21 mouse cellular contexts compared by ENCODE assay signal in genomic region chr13:91072351-91072750, GRCm38 (mm10).
DNase-seq lines count a peak whose midpoint lies in the region; ATAC-seq and TF ChIP-seq lines count a peak whose summit lies in the region.
"Had no signal": no experiment of that assay in that cellular context is flagged by ENCODE, and none has a peak within 500 bp of the region (broad histone marks: within the 10 kb centered on the region; RNA-seq: fewer than 3 reads in every experiment).

No protein-coding gene starts in this region.

- peak; percentile 61 for TF ChIP-seq CTCF in layer of hippocampus, adult 2 months (conservative IDR thresholded peaks at IDR 0.05)

- no peak overlapping the region for H3K4me3 ChIP-seq in layer of hippocampus, adult 2 months
- H3K4me3 ChIP-seq: forebrain, embryonic 10.5 days; forebrain, embryonic 13.5 days; gastrocnemius, adult 2 months; hindbrain, embryonic 12.5 days; hindbrain, embryonic 15.5 days had no signal

- ATAC-seq in frontal cortex, adult (ENCODE audit: low TSS enrichment), result peak; percentile 100
- ATAC-seq: activated CD4-positive, CD25-positive, alpha-beta regulatory T cell, adult 4 months; forebrain, embryonic 13.5 days; forebrain, embryonic 16.5 days had no signal

- DNase-seq in frontal cortex, postnatal 14 days (ENCODE audit: low spot score in 2 of 2), result no peak
- peak in 1 of 2 experiments; percentile 62 for DNase-seq in layer of hippocampus, adult 2 months (ENCODE audit: low spot score in 2 of 2)
- DNase-seq in layer of hippocampus, postnatal 25 days (ENCODE audit: extremely low spot score in 1 of 2, low spot score in 1 of 2), result no peak
- peak; percentile 32 for DNase-seq in right cerebral cortex, adult 18-20 months
- DNase-seq in right cerebral cortex, postnatal 4 days, result no peak
- no peak for DNase-seq in ovary, adult 18-20 months (ENCODE audit: low spot score)
- DNase-seq: adrenal gland, adult 8-10 months; adrenal gland, postnatal 25 days; cerebellum, adult 18-20 months; cerebellum, adult 9-10 months; cerebellum, postnatal 14 days; gastrocnemius, adult 2 months; gastrocnemius, postnatal 14 days; heart, adult 11 months had no signal

- H3K27ac ChIP-seq in layer of hippocampus, adult 2 months, result 0 out of 2 replicates have a peak overlapping the region, but pooled peaks have one; percentile 23
- H3K27ac ChIP-seq: forebrain, embryonic 10.5 days; forebrain, embryonic 13.5 days; gastrocnemius, adult 2 months; hindbrain, embryonic 12.5 days; hindbrain, embryonic 15.5 days had no signal
